Mouse (Mus musculus) embryonic facial prominence, embryonic 15.5 days (tissue): ENCODE data around the gene 4930415O20Rik. TPM values are rescaled to one million over a fixed set of nuclear protein-coding genes. Genes with fewer than 3 reads are reported as not detected.

Source experiments
- ATAC-seq: fragments of 200-750 bp; cut with Nextera tagmentation; 2 replicates; pipeline ENCODE4 v1.8.0; 2017; ENCODE audit warnings: low read depth, moderate TSS enrichment; ENCODE audit not compliant: insufficient number of reproducible peaks, low FRiP score, low TSS enrichment
- H3K27ac ChIP-seq: fragments of 300-500 bp; sonication (generic); replicated peaks from 2 replicates; pipeline ENCODE4 v1.5.1; 2015; ENCODE audit warnings: mild to moderate bottlenecking, inconsistent platforms
- H3K27me3 ChIP-seq: fragments of 300-500 bp; sonication (generic); 2 replicates; pipeline ENCODE4 v1.6.1; 2015; ENCODE audit warnings: inconsistent platforms
- H3K36me3 ChIP-seq: fragments of 300-500 bp; sonication (generic); 2 replicates; pipeline ENCODE4 v1.6.1; 2015; ENCODE audit warnings: mild to moderate bottlenecking, inconsistent platforms
- H3K4me1 ChIP-seq: fragments of 300-500 bp; sonication (generic); 2 replicates; pipeline ENCODE4 v1.6.1; 2015; ENCODE audit warnings: inconsistent platforms
- H3K4me2 ChIP-seq: fragments of 300-500 bp; sonication (generic); replicated peaks from 2 replicates; pipeline ENCODE4 v1.6.1; 2015; ENCODE audit warnings: mild to moderate bottlenecking, inconsistent platforms
- H3K4me3 ChIP-seq: fragments of 300-500 bp; sonication (generic); replicated peaks from 2 replicates; pipeline ENCODE4 v1.5.1; 2015; ENCODE audit warnings: mild to moderate bottlenecking, inconsistent platforms
- H3K9ac ChIP-seq: fragments of 300-500 bp; sonication (generic); 2 replicates; pipeline ENCODE4 v1.6.1; 2015; ENCODE audit warnings: inconsistent platforms
- H3K9me3 ChIP-seq: fragments of 300-500 bp; sonication (generic); replicated peaks from 2 replicates; pipeline ENCODE4 v1.6.1; 2016; ENCODE audit warnings: inconsistent platforms
- WGBS: fragments of 180-500 bp; shearing (Covaris S2); methylation state at CpG from one replicate; pipeline ENCODE4 v1.1.7; 2015; 5-methylcytosine and 5-hydroxymethylcytosine counted together
- polyA plus RNA-seq: library from polyadenylated mRNA; unstranded; fragments of >200 nt; fragmentation: Nextera tagmentation; extraction: Ambion mirVana; gene quantifications from 2 replicates; pipeline ENCODE4 v1.2.1, GENCODE M21; 2015

The 4930415O20Rik gene
- polyA plus RNA-seq, 1 experiment from 2014 or later = 0.43 TPM

GRCm38 (mm10) chr15:98617176-98617537, 46.4 kb downstream of the 4930415O20Rik start:
- H3K9me3 ChIP-seq = no peaks in the 10 kb centered on the region
- no peak overlapping the region for H3K4me3 ChIP-seq
- H3K36me3 ChIP-seq = no peaks in the 10 kb centered on the region
- H3K4me2 ChIP-seq = peak overlapping the region; percentile 26; the same call in 1 of the 2 replicates
- H3K27ac ChIP-seq = no peak overlapping the region
- no peak for ATAC-seq
- no peak overlapping the region for H3K9ac ChIP-seq
- under 1% methylated on average over 12 of the region's 12 CpGs for WGBS
- peaks cover 20% of the 10 kb centered on the region for H3K4me1 ChIP-seq
- no peaks in the 10 kb centered on the region for H3K27me3 ChIP-seq

- Histone ChIP-seq H3K4me1 (peaks cover 15% of the 10 kb centered on the region; the same call in 1 of the 2 replicates), H3K4me3 (no peak overlapping the region), H3K36me3 (no peaks in the 10 kb centered on the region), H3K9ac (no peak overlapping the region), H3K27me3 (no peaks in the 10 kb centered on the region), H3K27ac (no peak overlapping the region), H3K4me2 (no peak overlapping the region), H3K9me3 (no peaks in the 10 kb centered on the region)
- WGBS = 5% methylated on average over 7 of the region's 7 CpGs
- no peak for ATAC-seq
Measured at GRCm38 (mm10) chr15:98622199-98622598, 51.4 kb downstream of the 4930415O20Rik start.

- no peak overlapping the region for H3K4me3 ChIP-seq
- H3K4me2 ChIP-seq = no peak overlapping the region
- H3K9ac ChIP-seq = no peak overlapping the region
- no peak overlapping the region for H3K27ac ChIP-seq
- H3K9me3 ChIP-seq = no peaks in the 10 kb centered on the region
- H3K27me3 ChIP-seq = no peaks in the 10 kb centered on the region
- ATAC-seq = no peak
- no peaks in the 10 kb centered on the region for H3K36me3 ChIP-seq
- peaks cover 15% of the 10 kb centered on the region; the same call in 1 of the 2 replicates for H3K4me1 ChIP-seq
- 11% methylated on average over 6 of the region's 6 CpGs for WGBS
Measured at GRCm38 (mm10) chr15:98622721-98623120, 51.9 kb downstream of the 4930415O20Rik start.

DNA sequence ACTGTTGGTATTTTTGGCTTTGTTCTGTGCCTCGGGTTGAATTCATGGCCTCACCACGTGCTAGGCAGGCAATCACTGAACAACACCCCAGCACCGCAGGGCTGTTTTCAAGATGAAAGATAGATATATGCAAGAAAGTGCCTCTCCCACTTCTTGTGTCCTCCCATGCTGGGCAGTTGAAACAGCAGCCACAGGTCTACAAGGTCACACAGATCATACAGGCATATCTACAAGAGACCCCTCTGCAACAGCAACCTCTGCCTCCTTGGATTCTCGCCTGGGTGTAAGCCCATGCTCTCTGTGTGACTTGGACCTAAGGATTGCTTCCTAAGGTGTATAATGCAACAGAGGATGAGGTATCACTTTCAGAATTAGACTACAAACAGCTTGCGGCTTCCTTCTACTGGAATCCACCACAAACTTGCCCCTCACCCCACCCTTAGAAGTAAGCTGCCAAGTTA, 52.6 kb downstream of the 4930415O20Rik start:
- Histone ChIP-seq H3K4me3 (no peak overlapping the region), H3K36me3 (no peaks in the 10 kb centered on the region), H3K27ac (no peak overlapping the region), H3K27me3 (no peaks in the 10 kb centered on the region), H3K4me1 (peaks cover 19% of the 10 kb centered on the region), H3K9ac (no peak overlapping the region), H3K9me3 (no peaks in the 10 kb centered on the region), H3K4me2 (no peak overlapping the region)
- WGBS = 53% methylated on average over 5 of the region's 5 CpGs
- no peak for ATAC-seq

GRCm38 (mm10) chr15:98626078-98626477, 55.3 kb downstream of the 4930415O20Rik start:
- Histone ChIP-seq H3K36me3 (no peaks in the 10 kb centered on the region), H3K27me3 (0 out of 2 replicates have a peak, but pooled peaks cover 2% of the 10 kb centered on the region), H3K4me3 (no peak overlapping the region), H3K27ac (no peak overlapping the region), H3K4me2 (no peak overlapping the region), H3K4me1 (peaks cover 36% of the 10 kb centered on the region), H3K9ac (no peak overlapping the region), H3K9me3 (no peaks in the 10 kb centered on the region)
- whole genome bisulfite sequencing = 16% methylated on average over 8 of the region's 8 CpGs
- peak; percentile 44; the same call in 1 of the 2 replicates for ATAC-seq

DNA sequence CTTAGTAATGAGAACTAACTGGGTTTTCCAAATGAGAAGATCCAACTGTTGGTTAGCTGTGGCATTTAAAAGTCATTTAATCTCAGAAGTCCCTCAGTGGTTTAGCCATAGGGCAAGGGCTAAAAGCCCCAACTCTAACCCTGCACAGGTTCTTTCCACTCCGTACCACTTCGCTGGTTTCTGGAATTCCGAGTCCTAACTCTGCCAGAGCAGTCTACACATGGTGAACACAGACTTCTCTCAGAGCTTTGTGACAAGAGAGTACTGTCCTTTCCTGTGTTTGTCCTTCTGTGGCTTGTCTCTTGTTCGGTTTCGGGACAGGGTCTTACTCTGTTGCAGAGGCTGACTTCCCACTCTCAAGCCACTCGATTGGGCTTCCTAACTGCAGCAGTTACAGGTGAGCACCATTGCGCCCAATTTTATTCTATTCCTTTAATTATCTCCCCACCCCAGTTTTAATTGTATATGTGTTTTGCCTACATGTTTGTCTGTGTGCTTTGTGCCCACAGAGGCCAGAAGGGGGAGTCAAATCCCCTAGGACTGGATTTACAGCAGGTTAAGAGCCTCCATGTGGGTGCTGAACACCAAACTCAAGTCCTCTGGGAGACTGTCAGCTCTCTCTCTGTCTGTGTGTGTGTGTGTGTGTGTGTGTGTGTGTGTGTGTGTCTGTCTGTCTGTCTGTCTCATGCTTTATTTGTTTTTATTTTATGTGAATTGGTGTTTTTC, 55.8 kb downstream of the 4930415O20Rik start:
- no peak for ATAC-seq
- Histone ChIP-seq H3K27ac (no peak overlapping the region), H3K27me3 (0 out of 2 replicates have a peak, but pooled peaks cover 2% of the 10 kb centered on the region), H3K9ac (no peak overlapping the region), H3K4me3 (no peak overlapping the region), H3K9me3 (no peaks in the 10 kb centered on the region), H3K4me1 (peaks cover 41% of the 10 kb centered on the region), H3K36me3 (no peaks in the 10 kb centered on the region), H3K4me2 (no peak overlapping the region)
- WGBS = 61% methylated on average over 7 of the region's 7 CpGs

DNA sequence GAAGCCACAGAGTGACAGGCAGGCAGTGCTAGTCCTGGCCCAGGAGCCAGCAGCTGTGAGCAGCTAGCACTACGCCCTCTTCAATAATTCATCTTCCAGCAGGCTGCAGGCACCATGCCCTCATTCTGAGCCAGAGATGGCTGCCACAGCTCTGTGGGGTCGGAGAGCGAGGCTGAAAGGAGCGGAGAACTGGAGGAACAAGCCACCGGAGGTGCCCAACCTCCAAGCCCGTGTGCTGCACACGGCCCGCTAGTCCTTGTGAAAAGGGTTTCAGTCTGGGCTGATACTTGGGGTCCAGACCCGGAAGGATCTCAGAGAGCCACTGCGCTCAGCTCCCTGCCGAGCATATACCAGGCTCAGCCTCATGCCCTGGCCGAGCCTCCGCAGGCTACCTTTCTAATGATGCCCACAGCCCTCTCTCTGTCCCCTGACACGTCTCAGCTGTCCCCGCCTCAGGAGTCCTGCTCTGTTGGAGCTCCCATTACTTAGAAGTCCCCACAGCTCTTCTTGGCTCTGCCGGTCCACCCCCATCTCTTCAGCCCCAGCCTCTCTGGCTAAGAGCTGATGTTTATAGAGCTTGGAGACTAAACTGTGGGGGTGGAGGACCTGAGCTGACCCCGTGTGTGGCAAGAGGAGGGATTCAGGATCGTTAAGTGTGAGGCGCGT, 57.9 kb downstream of the 4930415O20Rik start:
- H3K4me3 ChIP-seq = 0 out of 2 replicates have a peak overlapping the region, but pooled peaks have one; percentile 6
- no peak overlapping the region for H3K9ac ChIP-seq
- WGBS = 12% methylated on average over 20 of the region's 20 CpGs
- H3K9me3 ChIP-seq = no peaks in the 10 kb centered on the region
- H3K27me3 ChIP-seq = peaks cover 8% of the 10 kb centered on the region; the same call in 1 of the 2 replicates
- no peak for ATAC-seq
- no peak overlapping the region for H3K27ac ChIP-seq
- H3K4me1 ChIP-seq = peaks cover 56% of the 10 kb centered on the region
- no peaks in the 10 kb centered on the region for H3K36me3 ChIP-seq
- peak overlapping the region; percentile 27 for H3K4me2 ChIP-seq

GRCm38 (mm10) chr15:98629464-98629863, 58.7 kb downstream of the 4930415O20Rik start:
- Histone ChIP-seq H3K36me3 (no peaks in the 10 kb centered on the region), H3K4me1 (peaks cover 63% of the 10 kb centered on the region), H3K4me3 (no peak overlapping the region), H3K9me3 (no peaks in the 10 kb centered on the region), H3K9ac (no peak overlapping the region), H3K27ac (no peak overlapping the region), H3K27me3 (peaks cover 8% of the 10 kb centered on the region; the same call in 1 of the 2 replicates), H3K4me2 (no peak overlapping the region)
- 52% methylated on average over 6 of the region's 6 CpGs for WGBS
- no peak for ATAC-seq

GRCm38 (mm10) chr15:98630540-98630939, 59.7 kb downstream of the 4930415O20Rik start, which contains the start of gene Cacnb3:
Gene Cacnb3, plus strand, starts transcription at chr15:98630840.
- 30% methylated on average over 4 of the region's 4 CpGs for WGBS
- no peak for ATAC-seq
- peak within 1 kb of the TSS; percentile 75 for H3K4me3 ChIP-seq
- no peaks in the 10 kb centered on the region for H3K36me3 ChIP-seq
- H3K27ac ChIP-seq = peak within 1 kb of the TSS; percentile 75; the same call in 1 of the 2 replicates
- H3K9ac ChIP-seq = 0 out of 2 replicates have a peak within 1 kb of the TSS, but pooled peaks have one; percentile 15
- peak within 1 kb of the TSS; percentile 87 for H3K4me2 ChIP-seq
- peaks cover 68% of the 10 kb centered on the region for H3K4me1 ChIP-seq
- peaks cover 8% of the 10 kb centered on the region; the same call in 1 of the 2 replicates for H3K27me3 ChIP-seq
- H3K9me3 ChIP-seq = no peaks in the 10 kb centered on the region

DNA sequence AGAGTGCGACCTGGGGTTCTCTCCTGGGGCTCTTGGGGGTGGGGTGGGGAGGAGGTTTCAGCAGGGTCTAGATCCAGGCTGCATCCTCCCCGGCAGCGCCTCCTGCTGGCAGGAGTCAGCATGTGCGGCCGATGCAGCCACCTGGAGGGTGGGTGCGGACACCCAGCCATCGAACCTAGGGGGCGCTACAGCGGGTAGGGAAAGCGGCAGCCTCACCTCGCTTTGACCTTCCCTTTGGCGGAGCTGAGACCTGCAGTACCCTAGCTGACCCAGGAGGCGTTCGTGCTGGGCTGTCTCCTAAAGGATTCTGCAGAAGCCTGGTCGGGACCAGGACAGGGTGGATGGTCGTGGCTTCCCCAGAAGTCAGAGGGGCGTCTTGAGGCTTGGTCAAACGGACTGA, 60.7 kb downstream of the 4930415O20Rik start:
- Histone ChIP-seq H3K36me3 (no peaks in the 10 kb centered on the region), H3K4me3 (peak overlapping the region; percentile 75), H3K4me2 (peak overlapping the region; percentile 87), H3K4me1 (peaks cover 72% of the 10 kb centered on the region), H3K9me3 (no peaks in the 10 kb centered on the region), H3K27me3 (peaks cover 8% of the 10 kb centered on the region; the same call in 1 of the 2 replicates), H3K9ac (0 out of 2 replicates have a peak overlapping the region, but pooled peaks have one; percentile 15), H3K27ac (peak overlapping the region; percentile 75; the same call in 1 of the 2 replicates)
- 0 out of 2 replicates have a peak, but pooled peaks have one; percentile 7 for ATAC-seq
- under 1% methylated on average over 18 of the region's 18 CpGs for WGBS

DNA sequence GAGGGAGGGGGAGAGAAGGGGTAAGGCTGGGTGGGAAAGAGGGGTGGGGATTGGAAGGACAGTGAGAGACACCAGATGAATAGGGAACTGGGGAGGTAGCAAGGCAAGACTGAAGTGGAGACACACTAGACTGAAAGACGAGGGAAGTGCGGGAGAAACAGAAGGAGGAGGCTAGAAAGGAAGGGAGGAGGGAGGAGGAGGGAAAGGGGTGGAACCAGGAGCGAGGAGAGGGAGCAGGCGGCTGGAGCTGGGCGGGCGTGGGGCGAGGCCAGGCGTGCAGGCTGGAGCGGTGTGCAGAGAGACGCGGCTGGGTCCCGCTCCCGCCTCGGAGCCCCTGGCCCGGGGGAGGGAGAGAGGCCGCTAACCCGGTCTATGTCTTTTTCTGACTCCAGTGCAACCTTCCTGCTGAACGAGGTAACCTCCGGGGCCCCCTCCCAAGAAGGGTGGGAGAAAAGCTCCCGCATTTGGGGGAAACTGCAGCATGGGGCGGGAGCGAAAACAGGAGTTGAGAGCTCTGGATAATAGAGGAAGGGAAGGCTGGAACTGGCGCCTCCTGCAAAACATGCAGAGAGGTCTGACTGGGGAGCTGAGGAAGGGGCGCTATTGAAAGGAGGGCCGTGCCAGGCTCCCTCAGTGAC, 61.4 kb downstream of the 4930415O20Rik start:
- Histone ChIP-seq H3K27ac (peak overlapping the region; percentile 75), H3K27me3 (peaks cover 8% of the 10 kb centered on the region; the same call in 1 of the 2 replicates), H3K9me3 (no peaks in the 10 kb centered on the region), H3K9ac (peak overlapping the region; percentile 40), H3K4me2 (peak overlapping the region; percentile 87), H3K4me3 (peak overlapping the region; percentile 75), H3K36me3 (no peaks in the 10 kb centered on the region), H3K4me1 (peaks cover 75% of the 10 kb centered on the region)
- peak; percentile 85 for ATAC-seq
- WGBS = under 1% methylated on average over 25 of the region's 25 CpGs
